Mouse (Mus musculus) lung, postnatal 0 days (tissue): ENCODE results near the gene Rnf157.

ENCODE experiments used
- CTCF ChIP-seq: IDR thresholded peaks from 2 replicates; pipeline ENCODE4 v1.5.1; 2016; ENCODE audit warnings: antibody characterized with exemption, mild to moderate bottlenecking
- EP300 ChIP-seq: IDR thresholded peaks from 2 replicates; pipeline ENCODE4 v1.6.1; 2016; ENCODE audit warnings: antibody characterized with exemption, mild to moderate bottlenecking, control low read depth

DNA sequence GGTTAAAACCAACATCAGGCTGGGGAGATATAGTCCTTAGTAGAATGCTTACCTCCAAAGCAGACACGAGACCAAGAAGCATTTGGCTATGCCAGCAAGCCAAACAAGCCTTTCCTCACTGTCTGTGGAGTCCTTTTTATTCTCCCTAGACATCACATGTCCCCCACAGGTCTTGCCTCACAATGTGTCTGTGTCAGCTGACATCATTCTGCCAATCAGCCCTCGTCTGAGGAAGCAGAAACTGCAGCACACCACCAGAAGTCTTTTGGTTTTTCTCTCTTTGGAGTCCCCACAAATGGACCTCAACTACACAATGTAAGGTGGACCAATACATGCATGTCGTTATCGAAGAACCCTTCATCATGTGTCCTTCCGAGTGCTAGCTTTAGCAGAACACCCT is 4.2 kb upstream of the Rnf157 start:
- TF ChIP-seq EP300: no peak
- TF ChIP-seq CTCF: no peak
